Mouse (Mus musculus): Measurements from ENCODE around the gene Wscd2. TPM values are rescaled to one million over a fixed set of nuclear protein-coding genes. Genes with fewer than 3 reads are reported as not detected.
A peak's percentile ranks its signal among the peaks of the same experiment; 100 is the strongest.

The Wscd2 gene
- polyA plus RNA-seq, 2 experiments: 0.02 TPM; not detected in 1

- ATAC-seq (ENCODE audit: insufficient read depth) (no peak), DNase-seq (ENCODE audit: low read depth in 3 of 3, low spot score in 3 of 3) (no peak)
- H3K27ac ChIP-seq: no peak overlapping the region
- H3K4me2 ChIP-seq (ENCODE audit: low read depth): no peak overlapping the region
- no peak overlapping the region for H3K4me3 ChIP-seq (ENCODE audit: insufficient read depth in 1 of 2, low read depth in 2 of 2, low read length in 2 of 2)
- 4% methylated on average over 8 of the region's 8 CpGs for WGBS (ENCODE audit: insufficient replicate concordance)
- no peaks in the 10 kb centered on the region for H3K9me3 ChIP-seq (ENCODE audit: control insufficient read depth, low read length)
- no peaks in the 10 kb centered on the region for H3K36me3 ChIP-seq (replicated peaks; ENCODE audit: control insufficient read depth, insufficient read depth, low read depth)
- TF ChIP-seq EP300 (IDR thresholded peaks at IDR 0.05; ENCODE audit: low read depth): no peak
- no peak for TF ChIP-seq CTCF (IDR thresholded peaks at IDR 0.05; ENCODE audit: low read depth)
- no peaks in the 10 kb centered on the region for H3K27me3 ChIP-seq (ENCODE audit: control insufficient read depth, insufficient read depth, low read length)
- H3K4me1 ChIP-seq (replicated peaks; ENCODE audit: control insufficient read depth in 2 of 2, insufficient read depth in 2 of 2, low read length in 1 of 2): no peaks in the 10 kb centered on the region
- no peak overlapping the region for H3K9ac ChIP-seq (replicated peaks)
Observed at GRCm38 (mm10) chr5:113467765-113468164, 22.4 kb upstream of the Wscd2 start.

- 53% methylated on average over 5 of the region's 5 CpGs for WGBS (ENCODE audit: insufficient replicate concordance)
Observed at GRCm38 (mm10) chr5:113468625-113469024, 21.5 kb upstream of the Wscd2 start.

GRCm38 (mm10) chr5:113469231-113469630, 20.9 kb upstream of the Wscd2 start:
- WGBS (ENCODE audit: insufficient replicate concordance): 69% methylated on average over 5 of the region's 5 CpGs
- no peak for TF ChIP-seq EP300 (IDR thresholded peaks at IDR 0.05; ENCODE audit: low read depth)
- TF ChIP-seq CTCF (IDR thresholded peaks at IDR 0.05; ENCODE audit: low read depth): no peak
- Histone ChIP-seq H3K9me3 (ENCODE audit: control insufficient read depth, low read length) (no peaks in the 10 kb centered on the region), H3K4me2 (ENCODE audit: low read depth) (no peak overlapping the region), H3K27me3 (ENCODE audit: control insufficient read depth, insufficient read depth, low read length) (no peaks in the 10 kb centered on the region), H3K27ac (no peak overlapping the region), H3K36me3 (replicated peaks; ENCODE audit: control insufficient read depth, insufficient read depth, low read depth) (no peaks in the 10 kb centered on the region), H3K4me3 (ENCODE audit: insufficient read depth in 1 of 2, low read depth in 2 of 2, low read length in 2 of 2) (no peak overlapping the region), H3K4me1 (replicated peaks; ENCODE audit: control insufficient read depth in 2 of 2, insufficient read depth in 2 of 2, low read length in 1 of 2) (no peaks in the 10 kb centered on the region), H3K9ac (replicated peaks) (no peak overlapping the region)
- DNase-seq (ENCODE audit: low read depth in 3 of 3, low spot score in 3 of 3) (no peak), ATAC-seq (ENCODE audit: insufficient read depth) (no peak)

More at GRCm38 (mm10) chr5:113468625-113469024, 21.5 kb upstream of the Wscd2 start:
- DNase-seq (ENCODE audit: low read depth in 3 of 3, low spot score in 3 of 3) (no peak), ATAC-seq (ENCODE audit: insufficient read depth) (no peak)
- no peak overlapping the region for H3K9ac ChIP-seq (replicated peaks)
- H3K4me2 ChIP-seq (ENCODE audit: low read depth): no peak overlapping the region
- H3K4me1 ChIP-seq (replicated peaks; ENCODE audit: control insufficient read depth in 2 of 2, insufficient read depth in 2 of 2, low read length in 1 of 2): no peaks in the 10 kb centered on the region
- no peaks in the 10 kb centered on the region for H3K27me3 ChIP-seq (ENCODE audit: control insufficient read depth, insufficient read depth, low read length)
- H3K9me3 ChIP-seq (ENCODE audit: control insufficient read depth, low read length): no peaks in the 10 kb centered on the region
- no peak overlapping the region for H3K27ac ChIP-seq
- TF ChIP-seq EP300 (IDR thresholded peaks at IDR 0.05; ENCODE audit: low read depth): no peak
- TF ChIP-seq CTCF (IDR thresholded peaks at IDR 0.05; ENCODE audit: low read depth): no peak
- no peak overlapping the region for H3K4me3 ChIP-seq (ENCODE audit: insufficient read depth in 1 of 2, low read depth in 2 of 2, low read length in 2 of 2)
- H3K36me3 ChIP-seq (replicated peaks; ENCODE audit: control insufficient read depth, insufficient read depth, low read depth): no peaks in the 10 kb centered on the region

GRCm38 (mm10) chr5:113469826-113470225, 20.3 kb upstream of the Wscd2 start:
- no peaks in the 10 kb centered on the region for H3K36me3 ChIP-seq (replicated peaks; ENCODE audit: control insufficient read depth, insufficient read depth, low read depth)
- 50% methylated on average over 5 of the region's 5 CpGs for WGBS (ENCODE audit: insufficient replicate concordance)
- no peak overlapping the region for H3K9ac ChIP-seq (replicated peaks)
- ATAC-seq (ENCODE audit: insufficient read depth) (no peak), DNase-seq (ENCODE audit: low read depth in 3 of 3, low spot score in 3 of 3) (no peak)
- no peak overlapping the region for H3K27ac ChIP-seq
- no peaks in the 10 kb centered on the region for H3K4me1 ChIP-seq (replicated peaks; ENCODE audit: control insufficient read depth in 2 of 2, insufficient read depth in 2 of 2, low read length in 1 of 2)
- no peak for TF ChIP-seq CTCF (IDR thresholded peaks at IDR 0.05; ENCODE audit: low read depth)
- no peak for TF ChIP-seq EP300 (IDR thresholded peaks at IDR 0.05; ENCODE audit: low read depth)
- H3K9me3 ChIP-seq (ENCODE audit: control insufficient read depth, low read length): no peaks in the 10 kb centered on the region
- H3K4me2 ChIP-seq (ENCODE audit: low read depth): no peak overlapping the region
- H3K4me3 ChIP-seq (ENCODE audit: insufficient read depth in 1 of 2, low read depth in 2 of 2, low read length in 2 of 2): no peak overlapping the region
- no peaks in the 10 kb centered on the region for H3K27me3 ChIP-seq (ENCODE audit: control insufficient read depth, insufficient read depth, low read length)

GRCm38 (mm10) chr5:113471417-113471816, 18.7 kb upstream of the Wscd2 start:
- TF ChIP-seq CTCF (IDR thresholded peaks at IDR 0.05; ENCODE audit: low read depth) (peak; percentile 69), EP300 (IDR thresholded peaks at IDR 0.05; ENCODE audit: low read depth) (no peak)
- WGBS (ENCODE audit: insufficient replicate concordance): 35% methylated on average over 4 of the region's 4 CpGs
- H3K4me2 ChIP-seq (ENCODE audit: low read depth): no peak overlapping the region
- no peak overlapping the region for H3K4me3 ChIP-seq (ENCODE audit: insufficient read depth in 1 of 2, low read depth in 2 of 2, low read length in 2 of 2)
- no peaks in the 10 kb centered on the region for H3K27me3 ChIP-seq (ENCODE audit: control insufficient read depth, insufficient read depth, low read length)
- ATAC-seq (ENCODE audit: insufficient read depth) (no peak), DNase-seq (ENCODE audit: low read depth in 3 of 3, low spot score in 3 of 3) (peak; percentile 3 to 11 (median 11))
- no peaks in the 10 kb centered on the region for H3K36me3 ChIP-seq (replicated peaks; ENCODE audit: control insufficient read depth, insufficient read depth, low read depth)
- no peak overlapping the region for H3K27ac ChIP-seq
- H3K9me3 ChIP-seq (ENCODE audit: control insufficient read depth, low read length): no peaks in the 10 kb centered on the region
- no peak overlapping the region for H3K9ac ChIP-seq (replicated peaks)
- H3K4me1 ChIP-seq (replicated peaks; ENCODE audit: control insufficient read depth in 2 of 2, insufficient read depth in 2 of 2, low read length in 1 of 2): no peaks in the 10 kb centered on the region
